Mouse (Mus musculus) urinary bladder, postnatal 25 days (tissue): Measurements from ENCODE around the gene Ptbp3.

ENCODE experiments used
- DNase-seq: peaks from one replicate; pipeline ENCODE4 v3.0.0; 2022; ENCODE audit warnings: low spot score

The Ptbp3 gene

GRCm38 (mm10) chr4:59491097-59491496 lies 58.1 kb downstream of the Ptbp3 start:
- no peak for DNase-seq

- DNase-seq: no peak
These were observed 77.9 kb downstream of the Ptbp3 start for GRCm38 (mm10) chr4:59471306-59471705.

- no peak for DNase-seq
These were observed 83.7 kb downstream of the Ptbp3 start for GRCm38 (mm10) chr4:59465449-59465848.

GRCm38 (mm10) chr4:59464661-59465060 lies 84.5 kb downstream of the Ptbp3 start:
- DNase-seq: no peak

GRCm38 (mm10) chr4:59462494-59462893 lies 86.7 kb downstream of the Ptbp3 start:
- DNase-seq: no peak

GRCm38 (mm10) chr4:59461116-59461727 lies 87.9 kb downstream of the Ptbp3 start:
- no peak for DNase-seq

GRCm38 (mm10) chr4:59459216-59459955 lies 89.8 kb downstream of the Ptbp3 start:
- DNase-seq: no peak

GRCm38 (mm10) chr4:59457941-59458340 lies 91.2 kb downstream of the Ptbp3 start:
- DNase-seq: peak; percentile 43

GRCm38 (mm10) chr4:59457091-59457490 lies 92.1 kb downstream of the Ptbp3 start:
- no peak for DNase-seq

GRCm38 (mm10) chr4:59455465-59455864 lies 93.7 kb downstream of the Ptbp3 start:
- no peak for DNase-seq

GRCm38 (mm10) chr4:59454046-59454445 lies 95.1 kb downstream of the Ptbp3 start:
- DNase-seq: no peak

- no peak for DNase-seq
These were observed 96.6 kb downstream of the Ptbp3 start for GRCm38 (mm10) chr4:59452503-59452933.

- DNase-seq: no peak
These were observed 98.3 kb downstream of the Ptbp3 start for GRCm38 (mm10) chr4:59450906-59451305.

- DNase-seq: no peak
These were observed 98.8 kb downstream of the Ptbp3 start for GRCm38 (mm10) chr4:59450234-59450854.

GRCm38 (mm10) chr4:59447296-59447695 lies 101.9 kb downstream of the Ptbp3 start:
- DNase-seq: no peak

- DNase-seq: no peak
These were observed 103.6 kb downstream of the Ptbp3 start for GRCm38 (mm10) chr4:59445516-59445915.

- no peak for DNase-seq
These were observed 104.2 kb downstream of the Ptbp3 start for GRCm38 (mm10) chr4:59444994-59445393.

GRCm38 (mm10) chr4:59444085-59444484 lies 105.1 kb downstream of the Ptbp3 start:
- DNase-seq: no peak

- no peak for DNase-seq
These were observed 107.9 kb downstream of the Ptbp3 start for GRCm38 (mm10) chr4:59441265-59441664.

- peak; percentile 16 for DNase-seq
These were observed 109.2 kb downstream of the Ptbp3 start for GRCm38 (mm10) chr4:59439960-59440359.

- no peak for DNase-seq
These were observed 110.1 kb downstream of the Ptbp3 start for GRCm38 (mm10) chr4:59439041-59439440.

GRCm38 (mm10) chr4:59437990-59438854 lies 110.9 kb downstream of the Ptbp3 start, which contains the start of gene Susd1:
Gene Susd1 (minus strand): TSS chr4:59438633.
- DNase-seq: peak; percentile 63
